Mouse (Mus musculus) lung, postnatal 10 days (tissue): ENCODE measurements around the gene Gja4.

Experiments
- DNase-seq: peaks from one replicate; pipeline ENCODE4 v3.0.0; 2021

Gene Gja4

GRCm38 (mm10) chr4:127313861-127314260 lies at the start of gene Gja4:
Gene Gja4 (minus strand): TSS chr4:127314039.
- peak; percentile 94 for DNase-seq

- DNase-seq: no peak
Measured at GRCm38 (mm10) chr4:127363331-127363730, 49.5 kb upstream of the Gja4 start.

DNA sequence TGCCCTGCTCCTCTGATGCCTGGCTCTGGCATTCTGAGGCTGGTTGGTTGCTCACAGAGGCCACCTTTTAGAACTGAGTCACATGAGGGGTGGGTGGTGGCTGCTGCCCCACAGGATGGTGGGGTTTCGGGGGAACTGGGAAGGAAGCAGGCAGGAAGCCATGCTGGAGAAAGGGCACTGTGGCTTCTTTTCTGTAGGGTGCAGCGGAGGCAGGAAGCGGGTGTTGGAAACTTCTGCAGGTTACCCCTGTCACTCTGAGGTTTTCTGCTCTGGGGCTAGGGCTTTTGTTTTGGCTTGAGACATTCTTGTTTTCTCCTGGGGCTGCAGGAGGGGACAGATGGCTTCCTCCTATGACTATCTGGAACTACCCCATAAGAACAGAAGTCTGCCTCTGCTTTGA lies 48.7 kb upstream of the Gja4 start:
- no peak for DNase-seq

DNA sequence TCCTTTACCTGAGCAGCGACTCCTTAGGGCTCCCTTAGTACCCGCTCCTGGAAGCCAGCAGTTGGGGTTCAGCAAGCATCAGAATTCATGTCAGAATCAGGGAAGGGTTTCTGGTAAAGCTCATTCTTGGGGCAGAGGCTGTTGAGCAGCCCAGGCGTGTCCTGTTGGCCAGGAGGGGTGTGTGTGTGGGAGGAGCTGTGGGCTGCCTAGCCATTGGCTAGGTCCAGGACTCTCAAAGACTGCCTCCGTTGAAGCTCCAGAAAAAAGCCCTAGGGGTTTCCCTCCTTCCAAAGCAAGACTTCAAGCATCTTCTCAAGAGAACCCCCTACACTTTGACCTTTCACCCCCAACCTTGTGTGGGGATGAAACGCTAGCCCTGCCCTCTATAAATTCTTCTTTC lies 44.2 kb upstream of the Gja4 start, which contains the start of gene Gjb5:
Gene Gjb5, minus strand, starts transcription at position 164 of the 400 bp plus-strand sequence.
- DNase-seq: peak; percentile 21

- DNase-seq: no peak
Measured at GRCm38 (mm10) chr4:127354506-127355485, 41.0 kb upstream of the Gja4 start.

DNA sequence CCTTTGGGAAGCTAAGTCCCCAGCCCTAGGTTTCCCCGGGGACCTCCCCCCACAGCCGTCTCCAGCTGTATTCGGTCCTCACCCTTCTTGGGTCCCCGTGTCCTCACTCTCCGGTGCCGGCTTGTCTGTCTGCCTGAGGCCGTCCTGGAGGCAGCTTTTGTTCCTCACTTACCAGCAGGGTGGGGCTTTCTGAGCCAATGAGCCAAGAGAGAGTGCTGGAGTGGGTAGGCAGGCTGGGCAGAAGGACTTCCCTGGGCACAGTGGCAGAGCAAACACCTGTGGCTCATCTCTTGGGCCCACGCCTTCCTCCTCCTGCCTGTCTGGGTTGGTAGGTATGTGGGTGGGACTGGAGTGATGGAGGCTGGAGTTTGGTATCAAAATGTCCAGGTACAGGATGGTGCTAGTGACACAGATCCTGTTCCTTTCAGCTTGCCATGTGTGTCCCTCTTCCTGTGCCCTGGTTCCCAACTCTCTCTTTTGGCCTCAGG lies 40.2 kb upstream of the Gja4 start, which contains the start of gene Gjb4:
Gene Gjb4, minus strand, starts transcription at position 131 of the 488 bp plus-strand sequence.
- DNase-seq: no peak

DNA sequence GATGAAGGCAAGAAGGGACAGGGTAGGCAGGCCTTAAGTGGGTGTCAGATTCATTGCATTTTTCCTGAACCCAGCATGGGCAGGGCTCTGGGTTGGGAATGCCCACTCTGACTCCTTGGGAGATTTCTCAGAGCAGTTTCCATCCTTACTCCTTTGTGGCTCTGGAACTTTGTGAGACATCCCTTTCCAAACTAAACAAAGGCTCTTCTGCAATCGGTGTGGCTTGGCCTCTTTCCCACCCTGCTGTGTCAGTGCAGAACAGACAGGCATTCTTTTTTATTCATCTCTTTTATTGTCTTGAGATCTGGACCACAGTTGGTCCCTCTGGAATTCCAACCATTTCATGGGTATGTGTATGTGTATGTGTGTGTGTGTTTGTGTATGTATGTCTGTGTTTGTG lies 38.8 kb upstream of the Gja4 start:
- no peak for DNase-seq

GRCm38 (mm10) chr4:127349560-127350300 lies 35.9 kb upstream of the Gja4 start:
- DNase-seq: no peak

- no peak for DNase-seq
Measured at GRCm38 (mm10) chr4:127345000-127345399, 31.2 kb upstream of the Gja4 start.

- DNase-seq: no peak
Measured at GRCm38 (mm10) chr4:127341372-127341771, 27.5 kb upstream of the Gja4 start.

- DNase-seq: no peak
Measured at GRCm38 (mm10) chr4:127337668-127338067, 23.8 kb upstream of the Gja4 start.

GRCm38 (mm10) chr4:127334870-127335504 lies 21.1 kb upstream of the Gja4 start:
- DNase-seq: no peak

- DNase-seq: no peak
Measured at GRCm38 (mm10) chr4:127331171-127331570, 17.3 kb upstream of the Gja4 start.

GRCm38 (mm10) chr4:127330181-127331100 lies 16.6 kb upstream of the Gja4 start, which contains the start of gene Gjb3:
Gene Gjb3 (minus strand): TSS chr4:127330844.
- no peak for DNase-seq

DNA sequence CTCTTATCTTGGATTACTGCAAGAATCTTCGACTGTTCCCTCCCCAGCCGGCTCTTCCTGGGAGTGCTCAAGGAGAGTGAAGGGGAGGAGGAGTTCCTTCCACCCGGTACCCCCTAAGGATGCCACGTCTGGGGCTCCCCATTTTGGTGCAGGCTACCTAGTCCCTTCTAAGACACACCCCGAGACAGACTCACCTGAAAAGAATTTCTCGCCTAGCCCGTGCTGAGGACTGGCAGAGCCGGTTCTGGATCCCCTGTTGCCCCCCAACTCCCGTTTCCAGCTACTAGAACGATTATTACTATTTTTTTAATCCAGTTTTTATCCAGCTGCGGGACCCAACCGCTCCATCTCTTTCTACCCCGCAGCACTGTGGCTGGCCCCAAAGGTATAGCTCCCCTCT lies 15.9 kb upstream of the Gja4 start:
- DNase-seq: no peak

DNA sequence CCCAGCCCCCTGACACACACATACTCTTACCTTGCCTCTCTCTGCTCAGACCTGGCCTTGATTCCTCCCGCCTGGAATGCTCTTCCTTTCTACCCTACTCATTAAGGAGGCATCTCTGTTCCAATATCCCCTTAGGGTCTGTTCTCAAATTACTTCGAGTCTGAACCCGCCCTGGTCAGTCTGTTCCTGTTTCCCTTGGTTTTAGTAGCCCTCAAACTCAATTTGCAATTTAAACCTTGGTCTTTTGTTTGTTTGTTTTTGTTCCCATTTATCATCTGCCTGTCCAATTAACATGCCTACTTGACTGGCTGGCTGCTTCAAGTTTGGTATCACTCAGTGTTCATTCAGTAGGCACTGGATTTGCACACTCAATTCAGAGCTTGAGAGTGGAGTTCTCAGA lies 15.2 kb upstream of the Gja4 start:
- DNase-seq: no peak

- DNase-seq: no peak
Measured at GRCm38 (mm10) chr4:127328378-127328777, 14.5 kb upstream of the Gja4 start.

DNA sequence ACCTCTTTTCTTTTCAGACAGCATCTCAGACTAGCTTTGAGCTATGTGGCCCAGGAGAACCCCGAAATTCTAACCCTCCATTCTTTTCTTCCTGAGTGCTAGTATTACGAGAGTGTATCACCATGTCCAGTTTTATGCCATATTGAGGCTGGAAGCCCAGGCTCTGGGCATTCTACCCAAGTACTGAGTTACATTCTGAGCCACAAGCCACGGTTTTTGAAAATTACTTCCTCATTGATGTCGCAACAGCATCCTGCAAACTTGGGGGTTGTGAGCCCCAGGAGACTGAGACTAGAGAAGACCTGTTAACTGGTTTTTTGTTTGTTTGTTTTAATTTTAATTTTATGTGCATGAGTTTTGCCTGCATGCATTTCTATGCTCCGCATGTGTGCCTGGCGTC lies 13.9 kb upstream of the Gja4 start:
- no peak for DNase-seq

DNA sequence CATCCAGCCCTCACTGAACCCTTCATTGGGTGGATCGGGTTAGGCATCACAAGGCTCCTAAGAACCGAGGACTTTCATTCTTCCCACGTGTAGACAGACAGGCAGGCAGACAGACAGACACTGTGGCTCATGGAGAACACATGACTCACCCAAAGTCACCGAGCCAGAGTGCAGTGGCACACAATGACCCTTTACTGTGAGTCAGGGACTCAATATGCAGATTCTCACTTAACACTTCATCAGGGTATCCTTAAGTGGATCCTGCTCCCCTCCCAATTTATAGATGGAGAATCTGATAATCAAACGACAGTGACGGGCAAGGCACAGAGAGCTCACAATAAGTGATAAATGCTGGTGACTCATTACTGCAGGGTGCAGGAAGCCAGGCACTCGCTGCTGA lies 13.4 kb upstream of the Gja4 start:
- DNase-seq: no peak

- DNase-seq: no peak
Measured at GRCm38 (mm10) chr4:127325276-127325675, 11.4 kb upstream of the Gja4 start.

- peak; percentile 86 for DNase-seq
Measured at GRCm38 (mm10) chr4:127324759-127325158, 10.9 kb upstream of the Gja4 start.

- no peak for DNase-seq
Measured at GRCm38 (mm10) chr4:127324296-127324695, 10.5 kb upstream of the Gja4 start.
